Mouse (Mus musculus): Measurements from ENCODE around the gene Hmgn2. TPM values are rescaled to one million over a fixed set of nuclear protein-coding genes. Genes with fewer than 3 reads are reported as not detected.

The Hmgn2 gene
- 2,056 and 2,380 TPM in 2 replicates for polyA plus RNA-seq (2014; fragmentation: Nextera tagmentation; extraction: Ambion mirVana)

- Histone ChIP-seq H3K4me1 (ENCODE audit: control insufficient read depth, insufficient read depth, low read length) (peaks cover 19% of the 10 kb centered on the region), H3K9me3 (ENCODE audit: control insufficient read depth, low read length) (no peaks in the 10 kb centered on the region), H3K27ac (replicated peaks; ENCODE audit: low read depth, low read length) (peak within 1 kb of the TSS; percentile 99), H3K4me3 (ENCODE audit: low read depth, low read length) (peak within 1 kb of the TSS; percentile 74), H3K27me3 (replicated peaks; ENCODE audit: control insufficient read depth, insufficient read depth, low read length) (no peaks in the 10 kb centered on the region), H3K4me2 (ENCODE audit: low read depth, low read length) (peak within 1 kb of the TSS; percentile 99), H3K36me3 (ENCODE audit: control insufficient read depth, insufficient read depth, low read length) (peaks cover 52% of the 10 kb centered on the region), H3K9ac (ENCODE audit: low read depth, low read length) (peak within 1 kb of the TSS; percentile 98)
- DNase-seq (ENCODE audit: low spot score) (peak; percentile 73), ATAC-seq (ENCODE audit: low read depth) (peak; percentile 58)
- WGBS: under 1% methylated on average over 28 of the region's 42 CpGs
Observed at GRCm38 (mm10) chr4:133968150-133968921, at the start of gene Hmgn2. Gene Hmgn2, minus strand, starts transcription at chr4:133968650.

- 4% methylated on average over 18 of the region's 21 CpGs for WGBS
- peaks cover 9% of the 10 kb centered on the region for H3K4me1 ChIP-seq (ENCODE audit: control insufficient read depth, insufficient read depth, low read length)
- ATAC-seq (ENCODE audit: low read depth): no peak
- no peak overlapping the region for H3K9ac ChIP-seq (ENCODE audit: low read depth, low read length)
- no peaks in the 10 kb centered on the region for H3K36me3 ChIP-seq (ENCODE audit: control insufficient read depth, insufficient read depth, low read length)
- H3K27me3 ChIP-seq (replicated peaks; ENCODE audit: control insufficient read depth, insufficient read depth, low read length): peaks cover 41% of the 10 kb centered on the region
- no peaks in the 10 kb centered on the region for H3K9me3 ChIP-seq (ENCODE audit: control insufficient read depth, low read length)
- H3K4me2 ChIP-seq (ENCODE audit: low read depth, low read length): peak overlapping the region; percentile 38; the same call in 1 of the 2 replicates
- no peak overlapping the region for H3K27ac ChIP-seq (replicated peaks; ENCODE audit: low read depth, low read length)
- peak overlapping the region; percentile 23 for H3K4me3 ChIP-seq (ENCODE audit: low read depth, low read length)
- DNase-seq (ENCODE audit: low spot score): no peak
Observed at GRCm38 (mm10) chr4:134017201-134017865, 48.9 kb upstream of the Hmgn2 start.

- no peaks in the 10 kb centered on the region for H3K9me3 ChIP-seq (ENCODE audit: control insufficient read depth, low read length)
- WGBS: 0% methylated on average over 8 of the region's 8 CpGs
- no peak overlapping the region for H3K27ac ChIP-seq (replicated peaks; ENCODE audit: low read depth, low read length)
- DNase-seq (ENCODE audit: low spot score) (no peak), ATAC-seq (ENCODE audit: low read depth) (no peak)
- H3K36me3 ChIP-seq (ENCODE audit: control insufficient read depth, insufficient read depth, low read length): no peaks in the 10 kb centered on the region
- no peak overlapping the region for H3K4me3 ChIP-seq (ENCODE audit: low read depth, low read length)
- peaks cover 9% of the 10 kb centered on the region for H3K4me1 ChIP-seq (ENCODE audit: control insufficient read depth, insufficient read depth, low read length)
- H3K4me2 ChIP-seq (ENCODE audit: low read depth, low read length): no peak overlapping the region
- peaks cover 41% of the 10 kb centered on the region for H3K27me3 ChIP-seq (replicated peaks; ENCODE audit: control insufficient read depth, insufficient read depth, low read length)
- no peak overlapping the region for H3K9ac ChIP-seq (ENCODE audit: low read depth, low read length)
Observed at GRCm38 (mm10) chr4:134016767-134017166, 48.3 kb upstream of the Hmgn2 start.

- Histone ChIP-seq H3K4me3 (ENCODE audit: low read depth, low read length) (no peak overlapping the region), H3K4me1 (ENCODE audit: control insufficient read depth, insufficient read depth, low read length) (peaks cover 9% of the 10 kb centered on the region), H3K4me2 (ENCODE audit: low read depth, low read length) (no peak overlapping the region), H3K36me3 (ENCODE audit: control insufficient read depth, insufficient read depth, low read length) (no peaks in the 10 kb centered on the region), H3K9ac (ENCODE audit: low read depth, low read length) (no peak overlapping the region), H3K27me3 (replicated peaks; ENCODE audit: control insufficient read depth, insufficient read depth, low read length) (peaks cover 41% of the 10 kb centered on the region), H3K27ac (replicated peaks; ENCODE audit: low read depth, low read length) (no peak overlapping the region), H3K9me3 (ENCODE audit: control insufficient read depth, low read length) (no peaks in the 10 kb centered on the region)
- WGBS: 6% methylated on average over 7 of the region's 7 CpGs
- ATAC-seq (ENCODE audit: low read depth) (no peak), DNase-seq (ENCODE audit: low spot score) (no peak)
Observed at GRCm38 (mm10) chr4:134016208-134016607, 47.8 kb upstream of the Hmgn2 start.

GRCm38 (mm10) chr4:134012858-134013528 lies 44.5 kb upstream of the Hmgn2 start:
- no peaks in the 10 kb centered on the region for H3K36me3 ChIP-seq (ENCODE audit: control insufficient read depth, insufficient read depth, low read length)

GRCm38 (mm10) chr4:134011450-134012414 lies 43.3 kb upstream of the Hmgn2 start:
- no peak overlapping the region for H3K4me3 ChIP-seq (ENCODE audit: low read depth, low read length)
- no peaks in the 10 kb centered on the region for H3K9me3 ChIP-seq (ENCODE audit: control insufficient read depth, low read length)
- H3K27ac ChIP-seq (replicated peaks; ENCODE audit: low read depth, low read length): no peak overlapping the region
- WGBS: 20% methylated on average over 11 of the region's 16 CpGs
- no peaks in the 10 kb centered on the region for H3K4me1 ChIP-seq (ENCODE audit: control insufficient read depth, insufficient read depth, low read length)
- H3K4me2 ChIP-seq (ENCODE audit: low read depth, low read length): no peak overlapping the region
- H3K9ac ChIP-seq (ENCODE audit: low read depth, low read length): no peak overlapping the region
- H3K36me3 ChIP-seq (ENCODE audit: control insufficient read depth, insufficient read depth, low read length): no peaks in the 10 kb centered on the region
- peaks cover 5% of the 10 kb centered on the region; the same call in 1 of the 2 replicates for H3K27me3 ChIP-seq (replicated peaks; ENCODE audit: control insufficient read depth, insufficient read depth, low read length)
- DNase-seq (ENCODE audit: low spot score): no peak
- ATAC-seq (ENCODE audit: low read depth): no peak

More at GRCm38 (mm10) chr4:134012858-134013528, 44.5 kb upstream of the Hmgn2 start:
- peaks cover 17% of the 10 kb centered on the region for H3K27me3 ChIP-seq (replicated peaks; ENCODE audit: control insufficient read depth, insufficient read depth, low read length)
- ATAC-seq (ENCODE audit: low read depth) (no peak), DNase-seq (ENCODE audit: low spot score) (no peak)
- H3K4me3 ChIP-seq (ENCODE audit: low read depth, low read length): no peak overlapping the region
- H3K9ac ChIP-seq (ENCODE audit: low read depth, low read length): no peak overlapping the region
- no peak overlapping the region for H3K27ac ChIP-seq (replicated peaks; ENCODE audit: low read depth, low read length)
- H3K4me2 ChIP-seq (ENCODE audit: low read depth, low read length): no peak overlapping the region
- H3K9me3 ChIP-seq (ENCODE audit: control insufficient read depth, low read length): no peaks in the 10 kb centered on the region
- WGBS: 49% methylated on average over 12 of the region's 12 CpGs
- H3K4me1 ChIP-seq (ENCODE audit: control insufficient read depth, insufficient read depth, low read length): peaks cover 5% of the 10 kb centered on the region; the same call in 1 of the 2 replicates

- H3K36me3 ChIP-seq (ENCODE audit: control insufficient read depth, insufficient read depth, low read length): no peaks in the 10 kb centered on the region
- H3K4me1 ChIP-seq (ENCODE audit: control insufficient read depth, insufficient read depth, low read length): no peaks in the 10 kb centered on the region
- no peak for ATAC-seq (ENCODE audit: low read depth)
- no peaks in the 10 kb centered on the region for H3K9me3 ChIP-seq (ENCODE audit: control insufficient read depth, low read length)
- H3K4me2 ChIP-seq (ENCODE audit: low read depth, low read length): no peak overlapping the region
- H3K27ac ChIP-seq (replicated peaks; ENCODE audit: low read depth, low read length): no peak overlapping the region
- DNase-seq (ENCODE audit: low spot score): no peak
- no peaks in the 10 kb centered on the region for H3K27me3 ChIP-seq (replicated peaks; ENCODE audit: control insufficient read depth, insufficient read depth, low read length)
- WGBS: 68% methylated on average over 6 of the region's 6 CpGs
- H3K4me3 ChIP-seq (ENCODE audit: low read depth, low read length): no peak overlapping the region
- H3K9ac ChIP-seq (ENCODE audit: low read depth, low read length): no peak overlapping the region
Observed at GRCm38 (mm10) chr4:134009709-134010108, 41.3 kb upstream of the Hmgn2 start.

GRCm38 (mm10) chr4:134006845-134007244 lies 38.4 kb upstream of the Hmgn2 start:
- ATAC-seq (ENCODE audit: low read depth): no peak
- no peak overlapping the region for H3K4me3 ChIP-seq (ENCODE audit: low read depth, low read length)
- H3K27ac ChIP-seq (replicated peaks; ENCODE audit: low read depth, low read length): no peak overlapping the region
- H3K9ac ChIP-seq (ENCODE audit: low read depth, low read length): no peak overlapping the region
- 80% methylated on average over 3 of the region's 3 CpGs for WGBS
- H3K36me3 ChIP-seq (ENCODE audit: control insufficient read depth, insufficient read depth, low read length): no peaks in the 10 kb centered on the region
- H3K4me2 ChIP-seq (ENCODE audit: low read depth, low read length): no peak overlapping the region
- no peaks in the 10 kb centered on the region for H3K4me1 ChIP-seq (ENCODE audit: control insufficient read depth, insufficient read depth, low read length)
- DNase-seq (ENCODE audit: low spot score): no peak
- H3K9me3 ChIP-seq (ENCODE audit: control insufficient read depth, low read length): no peaks in the 10 kb centered on the region
- no peaks in the 10 kb centered on the region for H3K27me3 ChIP-seq (replicated peaks; ENCODE audit: control insufficient read depth, insufficient read depth, low read length)

Measured in embryonic facial prominence, embryonic 14.5 days (tissue).